Mouse (Mus musculus) small intestine, adult 2 months (tissue): Measurements from ENCODE around the gene Mast1. TPM values are rescaled to one million over a fixed set of nuclear protein-coding genes. Genes with fewer than 3 reads are reported as not detected.

Experiments
- H3K27ac ChIP-seq: fragments of 200-500 bp; 2 replicates; pipeline ENCODE4 v1.5.1; 2012; ENCODE audit warnings: low read depth, low read length, control low read depth, inconsistent platforms; ENCODE audit not compliant: insufficient read depth
- H3K27me3 ChIP-seq: fragments of 200-500 bp; 2 replicates; pipeline ENCODE4 v1.6.1; 2012; ENCODE audit warnings: mild to moderate bottlenecking, moderate library complexity, low read length, inconsistent platforms; ENCODE audit not compliant: control insufficient read depth, insufficient read depth
- H3K36me3 ChIP-seq: fragments of 200-500 bp; 2 replicates; pipeline ENCODE4 v1.6.1; 2012; ENCODE audit warnings: mild to moderate bottlenecking, low read length, control low read depth, inconsistent platforms; ENCODE audit not compliant: control insufficient read depth, insufficient read depth
- H3K4me1 ChIP-seq: fragments of 200-500 bp; 2 replicates; pipeline ENCODE4 v1.6.1; 2012; ENCODE audit warnings: low read length, inconsistent platforms, mixed read lengths; ENCODE audit not compliant: control insufficient read depth, insufficient read depth, insufficient read length
- H3K4me3 ChIP-seq: fragments of 200-500 bp; 2 replicates; pipeline ENCODE4 v1.5.1; 2012; ENCODE audit warnings: low read depth, mild to moderate bottlenecking, control low read depth, inconsistent platforms, low read length, moderate library complexity
- CTCF ChIP-seq: fragments of 200-500 bp; IDR thresholded peaks from 2 replicates; pipeline ENCODE4 v1.5.1; 2012; ENCODE audit warnings: low read depth, mild to moderate bottlenecking, control low read depth, inconsistent platforms, low read length, moderate library complexity, mixed read lengths; ENCODE audit not compliant: insufficient replicate concordance, insufficient read length; ENCODE audit errors: extremely low read depth
- POLR2A ChIP-seq: fragments of 200-500 bp; IDR thresholded peaks from 2 replicates; pipeline ENCODE4 v1.6.1; 2012; ENCODE audit warnings: low read depth, mild to moderate bottlenecking, control low read depth, inconsistent platforms, low read length, moderate library complexity
- WGBS: fragments of 180-500 bp; shearing (Covaris S2); methylation state at CpG from one replicate; pipeline ENCODE4 v1.1.7; 2018; 5-methylcytosine and 5-hydroxymethylcytosine counted together
- polyA plus RNA-seq: library from polyadenylated mRNA; depleted of rRNA; stranded (reverse); fragments of >200 nt; gene quantifications from 2 replicates; pipeline ENCODE4 v1.2.3, GENCODE M21; 2012

The Mast1 gene
- polyA plus RNA-seq, 1 experiment, result 0.71 TPM

GRCm38 (mm10) chr8:84907493-84907892 lies 29.7 kb downstream of the Mast1 start:
- TF ChIP-seq CTCF (no peak), POLR2A (no peak)
- H3K4me1 ChIP-seq, result peaks cover 7% of the 10 kb centered on the region
- 74% methylated on average over 8 of the region's 8 CpGs for WGBS

GRCm38 (mm10) chr8:84907037-84907436 lies 30.1 kb downstream of the Mast1 start:
- TF ChIP-seq POLR2A (no peak), CTCF (no peak)
- peaks cover 7% of the 10 kb centered on the region for H3K4me1 ChIP-seq
- H3K27me3 ChIP-seq, result no peaks in the 10 kb centered on the region; the same call in 1 of the 2 replicates
- no peak overlapping the region for H3K27ac ChIP-seq
- no peak overlapping the region for H3K4me3 ChIP-seq
- H3K36me3 ChIP-seq, result no peaks in the 10 kb centered on the region
- WGBS, result 94% methylated on average over 9 of the region's 9 CpGs

More at GRCm38 (mm10) chr8:84907493-84907892, 29.7 kb downstream of the Mast1 start:
- Histone ChIP-seq H3K4me3 (no peak overlapping the region), H3K27ac (no peak overlapping the region), H3K27me3 (no peaks in the 10 kb centered on the region; the same call in 1 of the 2 replicates), H3K36me3 (no peaks in the 10 kb centered on the region)

GRCm38 (mm10) chr8:84904351-84904750 lies 32.8 kb downstream of the Mast1 start:
- H3K27me3 ChIP-seq, result no peaks in the 10 kb centered on the region
- peaks cover 7% of the 10 kb centered on the region for H3K4me1 ChIP-seq
- 83% methylated on average over 7 of the region's 7 CpGs for WGBS
- no peak overlapping the region for H3K27ac ChIP-seq
- no peak for TF ChIP-seq CTCF
- TF ChIP-seq POLR2A, result no peak
- no peak overlapping the region for H3K4me3 ChIP-seq
- H3K36me3 ChIP-seq, result no peaks in the 10 kb centered on the region

- peak overlapping the region; percentile 79 for H3K4me3 ChIP-seq
- WGBS, result under 1% methylated on average over 68 of the region's 68 CpGs
- peak overlapping the region; percentile 75 for H3K27ac ChIP-seq
- TF ChIP-seq CTCF (peak; percentile 85), POLR2A (peak; percentile 45; the same call in 1 of the 2 replicates)
- H3K27me3 ChIP-seq, result no peaks in the 10 kb centered on the region
- H3K4me1 ChIP-seq, result peaks cover 4% of the 10 kb centered on the region; the same call in 1 of the 2 replicates
- H3K36me3 ChIP-seq, result no peaks in the 10 kb centered on the region
Observed at GRCm38 (mm10) chr8:84902920-84903661, 34.1 kb downstream of the Mast1 start.

GRCm38 (mm10) chr8:84902367-84902919 lies 34.7 kb downstream of the Mast1 start:
- Histone ChIP-seq H3K27me3 (no peaks in the 10 kb centered on the region), H3K27ac (no peak overlapping the region), H3K36me3 (no peaks in the 10 kb centered on the region), H3K4me3 (peak overlapping the region; percentile 79), H3K4me1 (peaks cover 4% of the 10 kb centered on the region; the same call in 1 of the 2 replicates)
- WGBS, result 6% methylated on average over 24 of the region's 24 CpGs
- TF ChIP-seq POLR2A, result no peak
- no peak for TF ChIP-seq CTCF

GRCm38 (mm10) chr8:84901752-84902151 lies 35.4 kb downstream of the Mast1 start, which contains the start of gene Klf1:
Klf1 (plus strand) TSS chr8:84901928.
- 73% methylated on average over 3 of the region's 3 CpGs for WGBS

GRCm38 (mm10) chr8:84901071-84901470 lies 36.1 kb downstream of the Mast1 start:
- Histone ChIP-seq H3K36me3 (no peaks in the 10 kb centered on the region), H3K4me1 (peaks cover 4% of the 10 kb centered on the region; the same call in 1 of the 2 replicates), H3K4me3 (no peak overlapping the region), H3K27me3 (no peaks in the 10 kb centered on the region), H3K27ac (no peak overlapping the region)
- no peak for TF ChIP-seq POLR2A
- TF ChIP-seq CTCF, result no peak
- 62% methylated on average over 4 of the region's 4 CpGs for WGBS

More at GRCm38 (mm10) chr8:84901752-84902151, 35.4 kb downstream of the Mast1 start, which contains the start of gene Klf1:
- peak within 1 kb of the TSS; percentile 79 for H3K4me3 ChIP-seq
- no peaks in the 10 kb centered on the region for H3K36me3 ChIP-seq
- no peak within 1 kb of the TSS for H3K27ac ChIP-seq
- no peaks in the 10 kb centered on the region for H3K27me3 ChIP-seq
- H3K4me1 ChIP-seq, result peaks cover 4% of the 10 kb centered on the region; the same call in 1 of the 2 replicates
- no peak for TF ChIP-seq CTCF
- TF ChIP-seq POLR2A, result no peak

- Histone ChIP-seq H3K4me1 (peaks cover 4% of the 10 kb centered on the region; the same call in 1 of the 2 replicates), H3K27ac (no peak overlapping the region)
- TF ChIP-seq POLR2A (no peak), CTCF (no peak)
Observed at GRCm38 (mm10) chr8:84895963-84896362, 41.2 kb downstream of the Mast1 start.

More at GRCm38 (mm10) chr8:84895963-84896362, 41.2 kb downstream of the Mast1 start:
- H3K27me3 ChIP-seq, result no peaks in the 10 kb centered on the region
- no peaks in the 10 kb centered on the region for H3K36me3 ChIP-seq
- H3K4me3 ChIP-seq, result no peak overlapping the region
- 80% methylated on average over 5 of the region's 5 CpGs for WGBS
